Mouse (Mus musculus) CD4-positive, CD25-positive, alpha-beta regulatory T cell, adult 9 weeks (primary cell): ENCODE results near the gene Olfr746. TPM values are rescaled to one million over a fixed set of nuclear protein-coding genes. Genes with fewer than 3 reads are reported as not detected.

Experiments
- polyA plus RNA-seq: library from polyadenylated mRNA; unstranded; fragments of 100-300 nt; shearing (Covaris generic); gene quantifications from one replicate; pipeline ENCODE4 v1.2.1, GENCODE M21; 2017

Olfr746 gene
- polyA plus RNA-seq: not detected

GRCm38 (mm10) chr14:50646783-50647182 is at the start of gene Olfr746:
Olfr746 (plus strand) TSS chr14:50647083.

GRCm38 (mm10) chr14:50614579-50614978 is 32.3 kb upstream of the Olfr746 start, which contains the start of gene Olfr744:
Olfr744 (plus strand) TSS chr14:50614879.

GRCm38 (mm10) chr14:50639088-50639487 is 7.8 kb upstream of the Olfr746 start, which contains the start of gene Olfr745:
Olfr745 (plus strand) TSS chr14:50639388.

GRCm38 (mm10) chr14:50693106-50693505 is 46.2 kb downstream of the Olfr746 start, which contains the start of gene Olfr747:
Olfr747 (minus strand) TSS chr14:50693206.

Other genes starting within 250 kb of the Olfr746 start
- not detected for gene Olfr738, start 239.5 kb upstream of the Olfr746 start, polyA plus RNA-seq
- gene Olfr739, start 228.5 kb upstream of the Olfr746 start, polyA plus RNA-seq: not detected
- gene Olfr740, start 201.5 kb upstream of the Olfr746 start, polyA plus RNA-seq: not detected
- not detected for gene Olfr741, start 174.3 kb upstream of the Olfr746 start, polyA plus RNA-seq
- not detected for gene Olfr742, start 143.5 kb upstream of the Olfr746 start, polyA plus RNA-seq
- gene Olfr743, start 125.2 kb upstream of the Olfr746 start, polyA plus RNA-seq: not detected
- gene Olfr744, start 32.2 kb upstream of the Olfr746 start, polyA plus RNA-seq: not detected
- not detected for gene Olfr745, start 7.7 kb upstream of the Olfr746 start, polyA plus RNA-seq
- not detected for gene Olfr747, start 46.1 kb downstream of the Olfr746 start, polyA plus RNA-seq
- gene Olfr748, start 60.3 kb downstream of the Olfr746 start, polyA plus RNA-seq: not detected
- gene Olfr749, start 98.0 kb downstream of the Olfr746 start, polyA plus RNA-seq: not detected
- 125 TPM for gene Ttc5, start 138.4 kb downstream of the Olfr746 start, polyA plus RNA-seq
- gene Ccnb1ip1, start 160.6 kb downstream of the Olfr746 start, polyA plus RNA-seq: not detected
- gene Parp2, start 160.8 kb downstream of the Olfr746 start, polyA plus RNA-seq: 76.4 TPM
- gene Tep1, start 223.5 kb downstream of the Olfr746 start, polyA plus RNA-seq: 28.8 TPM